Mouse (Mus musculus): ENCODE results near the gene Gpr89. TPM values are rescaled to one million over a fixed set of nuclear protein-coding genes. Genes with fewer than 3 reads are reported as not detected.

Gpr89 gene
- polyA plus RNA-seq, 1 experiment from 2014 or later = 34.1 TPM

DNA sequence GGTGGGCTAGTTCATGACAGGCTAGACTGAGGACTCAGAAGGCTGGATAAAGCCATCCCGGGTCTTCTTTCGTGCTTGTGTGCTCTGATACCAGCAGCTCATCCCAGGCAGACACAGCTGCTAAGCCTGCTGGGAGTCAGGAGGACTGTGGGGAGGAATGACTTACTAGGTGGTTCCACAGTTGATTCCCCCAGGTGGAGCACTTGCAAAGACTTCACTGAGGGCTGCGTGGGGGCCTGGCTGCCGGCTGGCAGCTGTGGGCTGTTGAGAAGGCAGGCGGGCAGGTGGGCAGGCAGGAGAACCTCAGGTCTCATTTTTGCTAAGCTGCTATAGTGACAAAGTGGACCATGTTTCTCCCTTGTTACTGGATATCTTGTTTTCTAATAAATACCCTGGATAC lies 44.6 kb downstream of the Gpr89 start:
- Histone ChIP-seq H3K27ac (ENCODE audit: low read depth, low read length) (no peak overlapping the region), H3K36me3 (ENCODE audit: control insufficient read depth, insufficient read depth, low read length) (no peaks in the 10 kb centered on the region), H3K4me3 (ENCODE audit: low read depth, low read length) (no peak overlapping the region), H3K4me2 (ENCODE audit: low read depth) (no peak overlapping the region), H3K4me1 (ENCODE audit: control insufficient read depth, insufficient read depth, low read length) (no peaks in the 10 kb centered on the region), H3K9me3 (ENCODE audit: control insufficient read depth, low read length) (no peaks in the 10 kb centered on the region), H3K27me3 (ENCODE audit: control insufficient read depth, insufficient read depth, low read length) (no peaks in the 10 kb centered on the region), H3K9ac (ENCODE audit: low read length) (no peak overlapping the region)
- WGBS = 89% methylated on average over 5 of the region's 5 CpGs
- ATAC-seq (ENCODE audit: insufficient read depth, low FRiP score, low TSS enrichment) (no peak), DNase-seq (ENCODE audit: low spot score) (no peak)

DNA sequence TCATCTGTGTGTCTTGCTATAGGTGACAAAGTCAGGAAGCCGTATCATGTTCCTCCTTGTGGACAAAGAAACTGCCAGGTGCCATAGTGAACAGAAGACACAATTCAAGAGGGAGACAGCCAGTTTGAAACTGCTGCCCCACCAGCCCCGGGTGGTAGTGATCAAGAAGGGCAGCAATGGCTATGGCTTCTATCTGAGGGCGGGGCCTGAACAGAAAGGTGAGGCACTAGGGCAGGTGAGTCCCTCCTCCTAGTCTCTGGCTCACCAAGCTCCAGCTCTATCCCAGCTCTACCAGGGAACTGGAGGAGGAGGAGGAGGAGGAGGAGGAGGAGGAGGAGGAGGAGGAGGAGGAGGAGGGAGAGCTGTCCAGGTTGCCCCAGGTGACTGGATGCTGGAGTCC lies 49.3 kb downstream of the Gpr89 start:
- DNase-seq (ENCODE audit: low spot score) (no peak), ATAC-seq (ENCODE audit: insufficient read depth, low FRiP score, low TSS enrichment) (no peak)
- no peak overlapping the region for H3K27ac ChIP-seq (ENCODE audit: low read depth, low read length)
- no peaks in the 10 kb centered on the region for H3K9me3 ChIP-seq (ENCODE audit: control insufficient read depth, low read length)
- no peaks in the 10 kb centered on the region for H3K36me3 ChIP-seq (ENCODE audit: control insufficient read depth, insufficient read depth, low read length)
- H3K27me3 ChIP-seq (ENCODE audit: control insufficient read depth, insufficient read depth, low read length) = no peaks in the 10 kb centered on the region
- H3K4me2 ChIP-seq (ENCODE audit: low read depth) = no peak overlapping the region
- no peak overlapping the region for H3K4me3 ChIP-seq (ENCODE audit: low read depth, low read length)
- H3K4me1 ChIP-seq (ENCODE audit: control insufficient read depth, insufficient read depth, low read length) = no peaks in the 10 kb centered on the region
- 92% methylated on average over 3 of the region's 3 CpGs for WGBS
- H3K9ac ChIP-seq (ENCODE audit: low read length) = no peak overlapping the region

DNA sequence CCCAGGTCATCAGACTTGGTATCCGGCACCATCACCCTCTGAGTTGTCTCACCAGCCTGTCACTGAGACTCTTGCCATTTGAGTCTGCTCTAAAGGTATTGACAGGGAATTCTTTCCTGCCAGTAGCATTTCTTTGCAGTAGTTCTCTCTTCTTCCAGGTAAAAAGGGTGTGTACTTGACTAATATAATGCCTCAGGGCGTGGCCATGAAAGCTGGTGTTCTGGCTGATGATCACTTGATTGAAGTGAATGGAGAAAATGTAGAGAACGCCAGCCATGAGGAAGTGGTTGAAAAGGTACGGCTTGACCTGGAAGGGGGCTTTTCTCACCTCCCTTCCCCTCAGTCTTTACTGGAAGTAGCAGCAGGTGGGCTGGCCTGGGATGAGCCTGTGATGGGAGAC lies 50.8 kb downstream of the Gpr89 start:
- no peak for ATAC-seq (ENCODE audit: insufficient read depth, low FRiP score, low TSS enrichment)
- WGBS = 89% methylated on average over 4 of the region's 4 CpGs

DNA sequence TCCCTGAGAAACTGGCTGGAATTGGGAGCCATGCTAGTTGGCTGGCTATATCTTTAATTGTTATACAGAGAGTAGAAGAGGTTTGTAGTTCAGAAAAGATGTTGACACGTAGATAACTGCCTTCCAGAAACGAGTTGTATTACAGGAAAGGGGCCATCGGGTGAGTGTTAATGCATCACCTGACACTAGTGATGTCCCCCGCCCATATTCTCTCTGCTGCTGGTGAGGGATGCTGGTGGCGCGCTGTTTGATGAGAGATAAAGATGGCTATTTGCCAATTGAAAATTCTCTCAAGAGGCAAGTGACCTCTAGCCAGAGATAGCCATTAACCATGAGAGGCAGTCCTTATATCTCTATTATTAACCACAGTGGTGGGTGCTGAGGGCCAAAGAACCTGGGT lies 52.6 kb downstream of the Gpr89 start:
- 80% methylated on average over 6 of the region's 6 CpGs for WGBS
- Histone ChIP-seq H3K9ac (ENCODE audit: low read length) (no peak overlapping the region), H3K9me3 (ENCODE audit: control insufficient read depth, low read length) (no peaks in the 10 kb centered on the region), H3K27me3 (ENCODE audit: control insufficient read depth, insufficient read depth, low read length) (no peaks in the 10 kb centered on the region), H3K27ac (ENCODE audit: low read depth, low read length) (no peak overlapping the region), H3K4me3 (ENCODE audit: low read depth, low read length) (no peak overlapping the region), H3K4me2 (ENCODE audit: low read depth) (no peak overlapping the region), H3K36me3 (ENCODE audit: control insufficient read depth, insufficient read depth, low read length) (no peaks in the 10 kb centered on the region), H3K4me1 (ENCODE audit: control insufficient read depth, insufficient read depth, low read length) (no peaks in the 10 kb centered on the region)
- ATAC-seq (ENCODE audit: insufficient read depth, low FRiP score, low TSS enrichment) = no peak
- DNase-seq (ENCODE audit: low spot score) = no peak

More for the DNA sequence above, 50.8 kb downstream of the Gpr89 start:
- no peak overlapping the region for H3K4me3 ChIP-seq (ENCODE audit: low read depth, low read length)
- H3K36me3 ChIP-seq (ENCODE audit: control insufficient read depth, insufficient read depth, low read length) = no peaks in the 10 kb centered on the region
- H3K9me3 ChIP-seq (ENCODE audit: control insufficient read depth, low read length) = no peaks in the 10 kb centered on the region
- H3K4me1 ChIP-seq (ENCODE audit: control insufficient read depth, insufficient read depth, low read length) = no peaks in the 10 kb centered on the region
- no peaks in the 10 kb centered on the region for H3K27me3 ChIP-seq (ENCODE audit: control insufficient read depth, insufficient read depth, low read length)
- no peak overlapping the region for H3K27ac ChIP-seq (ENCODE audit: low read depth, low read length)
- H3K9ac ChIP-seq (ENCODE audit: low read length) = no peak overlapping the region
- H3K4me2 ChIP-seq (ENCODE audit: low read depth) = no peak overlapping the region
- no peak for DNase-seq (ENCODE audit: low spot score)

DNA sequence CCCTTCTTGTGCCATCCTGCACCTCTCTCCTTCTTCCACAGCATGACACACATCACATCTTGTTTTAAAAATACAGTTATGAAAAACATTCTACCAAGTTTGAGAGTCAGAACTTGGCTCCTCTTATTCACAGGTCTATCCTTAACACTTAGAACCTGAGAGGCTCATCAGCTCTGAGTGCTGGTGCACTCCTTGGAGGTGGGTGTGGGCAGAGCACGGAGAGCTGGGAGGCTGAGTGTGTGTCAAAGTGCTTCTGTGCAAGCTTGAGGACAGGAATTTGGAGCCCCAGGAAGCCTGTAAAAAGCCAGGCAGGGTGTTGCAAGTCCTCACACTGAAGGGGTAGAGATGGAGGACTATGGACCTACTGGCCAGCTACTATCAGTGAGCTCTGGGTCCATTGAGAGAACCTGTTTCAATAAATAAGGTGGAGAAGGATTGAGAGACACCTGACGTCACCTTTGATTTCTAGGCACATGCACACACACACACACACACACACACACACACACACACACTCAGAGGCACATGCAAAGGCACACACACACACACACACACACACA lies 55.9 kb downstream of the Gpr89 start:
- 93% methylated on average over 2 of the region's 2 CpGs for WGBS
- no peaks in the 10 kb centered on the region for H3K36me3 ChIP-seq (ENCODE audit: control insufficient read depth, insufficient read depth, low read length)
- H3K27me3 ChIP-seq (ENCODE audit: control insufficient read depth, insufficient read depth, low read length) = no peaks in the 10 kb centered on the region
- DNase-seq (ENCODE audit: low spot score) = no peak
- H3K9me3 ChIP-seq (ENCODE audit: control insufficient read depth, low read length) = no peaks in the 10 kb centered on the region
- no peaks in the 10 kb centered on the region for H3K4me1 ChIP-seq (ENCODE audit: control insufficient read depth, insufficient read depth, low read length)
- H3K9ac ChIP-seq (ENCODE audit: low read length) = no peak overlapping the region
- H3K4me2 ChIP-seq (ENCODE audit: low read depth) = no peak overlapping the region
- no peak overlapping the region for H3K4me3 ChIP-seq (ENCODE audit: low read depth, low read length)
- H3K27ac ChIP-seq (ENCODE audit: low read depth, low read length) = no peak overlapping the region
- no peak for ATAC-seq (ENCODE audit: insufficient read depth, low FRiP score, low TSS enrichment)

DNA sequence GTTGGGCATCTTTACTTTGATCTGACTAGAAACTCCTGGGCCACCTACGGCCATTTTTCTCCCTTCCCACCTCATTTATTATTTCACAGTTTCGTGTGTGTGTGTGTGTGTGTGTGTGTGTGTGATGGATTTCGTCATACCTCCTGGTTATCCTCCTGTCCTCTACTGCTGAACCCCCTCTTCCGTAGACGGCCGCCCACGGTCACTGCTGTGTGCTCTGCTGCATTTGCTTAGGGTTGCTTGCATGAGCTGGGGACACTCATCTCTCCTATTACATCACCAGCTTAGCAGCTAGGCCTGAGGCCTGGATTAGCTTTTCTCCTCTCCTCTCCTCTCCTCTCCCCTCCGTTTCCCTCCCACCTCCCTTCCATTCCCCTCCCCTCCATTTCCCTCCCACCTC lies 56.7 kb downstream of the Gpr89 start:
- Histone ChIP-seq H3K36me3 (ENCODE audit: control insufficient read depth, insufficient read depth, low read length) (no peaks in the 10 kb centered on the region), H3K27ac (ENCODE audit: low read depth, low read length) (no peak overlapping the region), H3K9ac (ENCODE audit: low read length) (no peak overlapping the region), H3K4me2 (ENCODE audit: low read depth) (no peak overlapping the region), H3K9me3 (ENCODE audit: control insufficient read depth, low read length) (no peaks in the 10 kb centered on the region), H3K4me1 (ENCODE audit: control insufficient read depth, insufficient read depth, low read length) (no peaks in the 10 kb centered on the region), H3K4me3 (ENCODE audit: low read depth, low read length) (no peak overlapping the region), H3K27me3 (ENCODE audit: control insufficient read depth, insufficient read depth, low read length) (no peaks in the 10 kb centered on the region)
- DNase-seq (ENCODE audit: low spot score) (no peak), ATAC-seq (ENCODE audit: insufficient read depth, low FRiP score, low TSS enrichment) (no peak)
- WGBS = 90% methylated on average over 7 of the region's 8 CpGs

DNA sequence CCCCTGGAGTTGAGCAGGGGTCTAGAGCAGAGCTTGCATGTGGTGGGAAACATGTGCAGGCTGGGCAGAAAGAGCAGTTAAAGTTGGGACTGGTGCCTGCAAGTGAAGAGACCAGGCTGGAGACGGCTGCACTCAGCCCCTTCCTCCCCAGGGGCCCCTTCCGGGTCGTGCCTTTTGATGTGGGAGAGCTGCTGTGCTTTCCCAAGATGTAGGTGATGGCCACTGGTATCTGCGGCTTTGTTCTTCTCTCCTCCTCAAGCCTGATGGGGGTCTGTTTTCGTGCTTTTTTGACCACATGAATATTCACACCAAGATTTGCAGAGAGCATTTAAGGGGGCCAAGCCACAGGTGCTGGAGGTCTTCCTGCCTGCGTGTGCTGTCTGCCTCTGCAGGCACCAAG lies 57.5 kb downstream of the Gpr89 start:
- H3K9me3 ChIP-seq (ENCODE audit: control insufficient read depth, low read length) = no peaks in the 10 kb centered on the region
- no peaks in the 10 kb centered on the region for H3K4me1 ChIP-seq (ENCODE audit: control insufficient read depth, insufficient read depth, low read length)
- ATAC-seq (ENCODE audit: insufficient read depth, low FRiP score, low TSS enrichment) = no peak
- H3K4me3 ChIP-seq (ENCODE audit: low read depth, low read length) = no peak overlapping the region
- H3K27ac ChIP-seq (ENCODE audit: low read depth, low read length) = no peak overlapping the region
- no peak overlapping the region for H3K4me2 ChIP-seq (ENCODE audit: low read depth)
- H3K36me3 ChIP-seq (ENCODE audit: control insufficient read depth, insufficient read depth, low read length) = no peaks in the 10 kb centered on the region
- no peak for DNase-seq (ENCODE audit: low spot score)
- H3K27me3 ChIP-seq (ENCODE audit: control insufficient read depth, insufficient read depth, low read length) = no peaks in the 10 kb centered on the region
- no peak overlapping the region for H3K9ac ChIP-seq (ENCODE audit: low read length)
- 21% methylated on average over 6 of the region's 6 CpGs for WGBS

DNA sequence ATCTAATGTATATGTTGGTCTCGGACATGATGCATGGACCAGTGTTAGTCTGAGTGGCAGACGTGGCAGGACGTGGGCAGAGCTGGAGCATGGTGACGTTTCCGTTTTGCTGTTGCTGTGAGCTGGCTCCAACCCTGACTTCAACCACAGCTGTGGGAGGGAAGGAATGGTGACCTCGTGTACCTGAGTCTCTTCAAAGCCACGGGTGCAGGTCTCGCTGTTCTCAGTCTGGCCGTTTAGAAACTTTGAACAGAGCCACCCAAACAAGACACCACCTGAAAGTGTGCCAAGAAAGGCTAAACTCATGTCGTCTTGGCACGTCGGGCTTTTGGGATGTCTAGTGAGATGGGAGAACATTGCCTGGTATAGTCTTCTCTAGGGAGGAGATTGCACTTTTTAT lies 58.2 kb downstream of the Gpr89 start:
- Histone ChIP-seq H3K4me1 (ENCODE audit: control insufficient read depth, insufficient read depth, low read length) (no peaks in the 10 kb centered on the region), H3K9ac (ENCODE audit: low read length) (no peak overlapping the region), H3K27me3 (ENCODE audit: control insufficient read depth, insufficient read depth, low read length) (no peaks in the 10 kb centered on the region), H3K36me3 (ENCODE audit: control insufficient read depth, insufficient read depth, low read length) (no peaks in the 10 kb centered on the region), H3K9me3 (ENCODE audit: control insufficient read depth, low read length) (no peaks in the 10 kb centered on the region), H3K27ac (ENCODE audit: low read depth, low read length) (no peak overlapping the region), H3K4me3 (ENCODE audit: low read depth, low read length) (no peak overlapping the region), H3K4me2 (ENCODE audit: low read depth) (no peak overlapping the region)
- WGBS = 89% methylated on average over 12 of the region's 12 CpGs
- ATAC-seq (ENCODE audit: insufficient read depth, low FRiP score, low TSS enrichment) (no peak), DNase-seq (ENCODE audit: low spot score) (no peak)

DNA sequence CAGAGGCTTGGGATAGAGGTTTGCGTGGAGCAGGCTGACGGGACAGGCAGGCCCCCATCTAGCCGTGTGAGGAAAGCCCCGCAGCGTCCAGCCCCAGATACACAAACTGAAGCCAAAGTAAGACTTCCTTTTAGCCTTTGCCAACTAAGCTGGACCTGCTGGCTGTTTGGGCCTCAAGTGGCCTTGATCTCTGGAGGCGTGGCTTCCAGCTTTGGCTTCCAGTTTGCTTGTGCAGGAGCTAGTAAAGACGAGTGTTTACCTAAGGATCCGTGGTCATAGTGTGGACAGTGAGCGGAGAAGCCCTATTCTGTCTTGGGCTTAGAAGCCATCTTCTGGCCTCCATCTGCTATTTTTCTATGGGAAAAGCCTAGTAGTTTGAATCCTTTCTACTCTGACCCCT lies 59.3 kb downstream of the Gpr89 start:
- 89% methylated on average over 9 of the region's 9 CpGs for WGBS
- no peaks in the 10 kb centered on the region for H3K36me3 ChIP-seq (ENCODE audit: control insufficient read depth, insufficient read depth, low read length)

More for the DNA sequence above, 59.3 kb downstream of the Gpr89 start:
- Histone ChIP-seq H3K4me3 (ENCODE audit: low read depth, low read length) (no peak overlapping the region), H3K27me3 (ENCODE audit: control insufficient read depth, insufficient read depth, low read length) (no peaks in the 10 kb centered on the region), H3K4me2 (ENCODE audit: low read depth) (no peak overlapping the region), H3K9me3 (ENCODE audit: control insufficient read depth, low read length) (no peaks in the 10 kb centered on the region), H3K4me1 (ENCODE audit: control insufficient read depth, insufficient read depth, low read length) (no peaks in the 10 kb centered on the region), H3K9ac (ENCODE audit: low read length) (no peak overlapping the region), H3K27ac (ENCODE audit: low read depth, low read length) (no peak overlapping the region)
- no peak for ATAC-seq (ENCODE audit: insufficient read depth, low FRiP score, low TSS enrichment)
- DNase-seq (ENCODE audit: low spot score) = no peak
